Mouse (Mus musculus) gonadal fat pad, adult 2 months (tissue): Measurements from ENCODE around the gene Srl. TPM values are rescaled to one million over a fixed set of nuclear protein-coding genes. Genes with fewer than 3 reads are reported as not detected.
"Not testable (repeated sequence)": the region's sequence is repeated elsewhere in the genome, so short reads cannot be mapped to it uniquely, and the experiment has no call there.

ENCODE experiments used
- DNase-seq: peaks from one replicate; pipeline ENCODE4 v3.0.0-alpha.2; 2012; ENCODE audit warnings: low read depth
- polyA plus RNA-seq: library from polyadenylated mRNA; depleted of rRNA; stranded (reverse); fragments of >200 nt; gene quantifications from 2 replicates; pipeline ENCODE4 v1.2.3, GENCODE M21; 2012; rRNA removed

Gene Srl
- polyA plus RNA-seq: 4.6 and 5.8 TPM in 2 replicates

DNA sequence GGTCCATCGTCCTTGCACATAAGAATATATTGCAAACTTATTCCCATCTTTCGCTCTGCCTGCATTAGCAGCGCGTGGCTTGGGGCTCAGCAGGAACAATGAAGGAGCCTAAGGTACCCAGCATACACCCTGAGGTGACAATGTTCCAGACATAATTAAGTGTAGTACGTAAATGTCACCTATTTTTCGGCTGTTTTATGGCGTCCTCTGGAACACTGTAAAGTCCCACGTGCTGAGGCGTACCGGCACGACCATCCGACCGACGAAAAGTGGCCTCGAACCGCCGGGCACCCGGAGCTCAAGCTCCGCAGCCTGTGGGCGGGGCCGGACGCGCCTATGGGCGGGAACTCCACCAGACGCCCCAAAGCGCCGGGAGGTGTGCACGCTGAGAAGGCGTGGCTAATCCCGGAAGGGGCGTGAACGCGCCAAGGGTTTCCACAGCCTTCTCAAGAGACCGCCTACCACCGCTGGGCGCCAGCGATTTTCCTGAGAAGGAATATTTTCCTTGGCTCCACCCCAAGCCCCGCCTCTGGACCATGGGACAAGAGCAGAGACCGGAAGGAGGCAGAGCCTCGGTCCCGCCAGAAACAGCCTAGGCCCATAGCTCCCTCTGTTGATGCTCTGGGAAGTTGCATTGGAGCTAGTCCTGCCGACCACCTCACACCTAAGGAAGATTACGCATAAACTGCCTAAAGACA is at the start of gene Srl:
Gene Srl, minus strand, starts transcription at position 316 of the 698 bp plus-strand sequence.
- DNase-seq: peak; percentile 98

DNA sequence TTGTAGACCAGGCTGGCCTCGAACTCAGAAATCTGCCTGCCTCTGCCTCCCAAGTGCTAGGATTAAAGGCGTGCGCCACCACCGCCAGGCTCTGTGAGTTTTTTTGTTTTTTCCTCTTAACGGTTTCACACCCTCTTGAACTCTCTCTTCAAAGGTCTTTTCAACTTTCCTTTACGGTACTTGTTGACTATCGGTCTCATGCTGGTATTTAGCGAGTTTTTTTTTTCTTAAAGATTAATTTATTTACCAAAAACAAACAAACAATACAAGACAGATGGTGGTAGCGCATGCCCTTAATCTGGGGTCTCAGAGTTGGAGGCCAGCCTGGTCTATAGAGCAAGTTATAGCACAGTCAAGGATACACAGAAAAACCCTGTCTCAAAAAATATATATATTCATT is 48.6 kb upstream of the Srl start:
- DNase-seq: no peak

DNA sequence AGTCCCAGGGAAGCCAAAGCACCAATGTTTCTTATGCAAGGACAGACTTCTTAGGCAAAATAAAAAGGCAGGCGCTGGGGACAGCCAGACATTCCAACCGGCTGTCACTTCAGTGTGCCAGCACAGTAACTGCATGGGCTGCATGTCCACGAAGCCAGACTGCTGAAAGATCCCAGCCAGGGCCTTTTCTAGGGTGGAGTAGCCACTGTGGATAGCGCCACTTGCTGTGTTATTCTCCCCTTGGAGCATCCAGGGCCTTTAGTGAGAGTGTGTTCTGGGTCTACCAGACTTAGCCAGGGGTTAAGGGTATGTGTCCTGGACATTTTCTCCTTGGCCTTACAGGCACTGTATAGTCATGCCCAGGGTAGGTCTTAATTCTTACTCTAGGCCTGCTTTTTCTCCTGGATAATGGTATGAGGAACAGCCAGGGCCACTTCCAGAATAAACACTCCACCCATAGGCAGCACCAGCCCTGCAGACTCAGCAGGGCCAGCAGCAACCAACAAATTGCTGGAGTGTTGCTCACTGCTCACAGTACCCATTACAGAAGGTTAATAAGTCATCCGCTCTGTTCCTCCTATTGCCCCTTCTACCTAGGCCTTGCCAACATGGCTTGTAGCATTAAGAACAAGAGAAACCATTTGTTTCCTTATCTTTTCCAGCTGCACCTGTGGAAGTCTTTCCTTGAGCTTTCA is 46.0 kb upstream of the Srl start:
- DNase-seq: no peak

DNA sequence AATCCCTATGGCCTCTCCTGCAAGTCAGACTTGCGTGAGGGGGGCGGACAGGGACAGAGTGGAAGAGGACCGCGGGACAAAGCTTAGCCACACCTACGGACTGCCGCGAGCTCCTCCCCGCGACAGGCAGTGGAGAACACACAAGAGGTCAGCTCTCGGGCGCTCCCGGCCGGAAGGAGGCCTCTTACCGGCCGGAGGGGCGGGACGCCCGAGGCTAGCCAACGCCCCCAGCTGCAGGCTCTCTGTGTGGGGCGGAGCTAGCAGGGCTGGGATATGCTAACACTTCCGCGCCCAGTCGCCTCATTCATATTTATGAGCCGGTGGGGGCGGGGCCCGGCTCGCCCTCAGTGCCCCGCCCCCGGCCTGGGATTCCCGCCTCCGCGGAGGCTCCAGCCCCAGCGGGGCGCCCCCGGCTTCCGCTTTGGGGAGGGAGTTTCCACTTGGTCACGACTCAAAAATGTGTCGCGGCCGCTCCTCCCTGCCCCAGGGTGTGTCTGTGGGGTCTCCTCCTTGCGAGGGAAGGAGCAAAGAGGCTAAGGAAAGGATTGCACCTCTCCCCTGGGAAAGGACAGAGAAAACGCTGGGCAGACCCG is 45.0 kb upstream of the Srl start:
- DNase-seq: peak; percentile 28

DNA sequence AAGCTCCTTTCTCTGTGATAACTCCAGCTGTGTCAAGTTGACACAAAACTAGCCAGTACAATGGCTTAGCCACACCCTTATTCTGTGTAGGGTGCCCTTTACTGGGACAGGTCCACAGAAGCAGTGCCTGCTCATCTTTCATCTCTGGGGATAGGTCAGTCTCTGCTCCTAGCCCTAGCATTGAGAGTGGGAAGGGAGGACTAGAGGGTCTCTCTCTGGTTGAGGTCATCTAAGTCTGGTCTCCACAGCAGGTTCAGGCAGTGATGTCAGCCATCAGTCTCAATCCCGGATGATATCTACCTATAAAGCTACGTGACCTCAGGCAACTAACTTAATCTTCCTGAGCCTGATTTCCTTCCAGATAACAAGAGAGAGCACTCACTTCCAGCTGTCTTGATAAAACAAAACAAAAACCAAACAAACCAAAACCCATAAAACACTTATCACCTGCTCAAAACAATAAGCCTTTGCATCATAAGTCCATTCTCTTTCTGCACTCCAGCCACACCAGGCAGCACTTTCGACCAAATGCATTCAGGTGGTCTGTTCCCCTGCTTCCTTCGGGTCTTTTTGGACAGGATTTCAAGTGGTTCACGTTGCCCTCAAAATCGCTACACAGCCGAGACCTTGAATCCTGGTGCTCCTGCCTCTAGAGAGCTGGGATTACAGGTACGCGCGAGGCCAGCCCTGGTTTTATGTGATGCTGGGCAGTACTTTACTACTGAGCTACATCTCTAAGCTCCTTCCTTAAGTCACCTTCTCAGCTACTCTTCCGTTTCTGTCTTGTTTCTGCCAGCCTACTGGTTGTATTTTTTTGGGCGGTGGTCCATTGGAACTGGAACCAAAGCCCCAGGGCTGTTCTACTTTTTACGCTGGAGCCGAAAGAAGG is 44.3 kb upstream of the Srl start:
- DNase-seq: no peak

DNA sequence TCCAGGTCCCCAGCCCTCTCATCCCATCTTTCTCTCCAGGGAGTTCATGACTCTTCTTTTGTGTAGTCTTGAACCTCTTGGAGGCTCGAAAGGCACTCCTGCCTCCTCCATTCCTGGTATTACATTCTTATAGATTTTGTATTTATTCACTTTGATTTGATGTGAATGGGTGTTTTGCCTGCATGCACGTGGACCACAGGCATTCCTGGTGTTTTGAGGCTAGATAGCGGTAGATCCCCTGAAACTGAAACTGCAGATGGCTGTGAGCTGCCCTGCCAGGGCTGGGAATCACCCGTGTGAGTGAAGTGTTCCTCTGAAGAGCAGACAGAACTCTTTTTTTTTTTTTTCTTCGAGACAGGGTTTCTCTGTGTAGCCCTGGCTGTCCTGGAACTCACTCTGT is 42.8 kb upstream of the Srl start:
- DNase-seq: no peak

DNA sequence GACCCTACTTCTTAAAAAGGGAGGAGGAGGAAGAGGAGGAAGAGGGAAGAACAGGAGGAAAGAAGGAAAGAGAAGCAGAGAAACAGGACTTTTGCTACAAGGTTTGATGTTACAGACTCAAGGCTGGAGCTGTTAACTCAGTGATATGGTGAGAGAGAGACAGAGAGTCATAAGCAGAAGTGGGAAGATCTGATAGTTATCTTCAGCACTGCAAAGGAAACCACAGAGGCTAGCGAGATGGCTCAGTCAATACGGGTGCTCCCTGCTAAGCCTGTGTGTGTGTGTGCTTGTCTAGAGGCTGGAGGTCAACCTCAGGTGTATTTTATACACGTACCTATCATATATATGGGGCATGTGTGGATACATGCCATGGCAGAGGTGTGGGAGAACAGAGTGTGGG is 42.2 kb upstream of the Srl start:
- DNase-seq: no peak

DNA sequence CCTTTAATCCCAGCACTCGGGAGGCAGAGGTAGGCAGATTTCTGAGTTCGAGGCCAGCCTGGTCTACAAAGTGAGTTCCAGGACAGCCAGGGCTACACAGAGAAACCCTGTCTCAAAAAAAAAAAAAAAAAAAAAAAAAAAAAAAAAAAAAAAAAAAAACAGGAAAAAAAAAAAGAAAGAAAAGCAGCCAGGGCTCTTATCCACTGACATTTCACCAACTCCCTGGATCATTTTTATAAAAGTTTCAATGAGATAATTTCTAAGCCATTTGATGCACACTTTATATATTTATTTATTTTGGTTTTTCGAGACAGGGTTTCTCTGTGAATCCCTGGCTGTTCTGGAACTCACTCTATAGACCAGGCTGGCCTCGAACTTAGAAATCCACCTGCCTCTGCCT is 39.6 kb upstream of the Srl start:
- DNase-seq: not testable (repeated sequence)

DNA sequence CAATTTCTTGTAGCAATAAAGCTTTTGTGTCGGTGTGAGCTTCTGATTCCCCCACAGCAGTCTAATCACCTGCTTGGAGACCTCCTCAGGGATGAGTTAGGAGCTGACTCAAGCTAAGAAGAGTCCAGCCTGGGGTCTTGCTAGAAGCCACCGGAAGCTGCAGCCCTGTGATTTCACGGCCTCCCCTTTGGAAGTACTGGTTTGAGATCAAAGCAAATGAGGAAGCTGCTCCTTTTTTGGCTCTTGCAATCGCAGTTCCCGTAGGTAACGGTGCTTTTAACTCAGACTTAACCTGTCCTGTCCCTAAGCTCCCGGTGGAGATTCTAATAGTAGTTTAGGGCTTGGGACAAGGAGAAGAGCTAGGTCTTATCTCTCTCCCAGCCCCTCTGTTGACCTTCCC is 37.0 kb upstream of the Srl start:
- DNase-seq: no peak

DNA sequence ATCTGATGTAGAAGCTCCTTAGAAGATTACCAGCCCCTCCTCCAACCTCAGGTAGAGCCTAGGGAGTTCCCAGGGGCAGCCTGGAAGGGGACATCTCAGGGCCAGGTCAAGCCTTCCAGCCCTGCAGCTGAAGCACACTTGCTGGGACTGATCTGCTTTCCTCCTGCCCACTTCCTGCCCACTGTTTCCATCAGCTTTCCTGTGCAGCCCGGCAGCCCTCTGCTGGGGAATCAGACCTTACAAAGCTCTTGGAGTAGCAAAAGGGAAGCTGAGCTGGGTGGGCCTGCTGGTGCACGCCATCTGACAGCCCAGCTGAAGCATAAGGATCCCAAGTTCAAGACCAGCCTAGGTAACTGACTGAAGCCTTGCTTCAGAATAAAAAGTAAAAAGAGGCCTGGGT is 35.3 kb upstream of the Srl start:
- no peak for DNase-seq

DNA sequence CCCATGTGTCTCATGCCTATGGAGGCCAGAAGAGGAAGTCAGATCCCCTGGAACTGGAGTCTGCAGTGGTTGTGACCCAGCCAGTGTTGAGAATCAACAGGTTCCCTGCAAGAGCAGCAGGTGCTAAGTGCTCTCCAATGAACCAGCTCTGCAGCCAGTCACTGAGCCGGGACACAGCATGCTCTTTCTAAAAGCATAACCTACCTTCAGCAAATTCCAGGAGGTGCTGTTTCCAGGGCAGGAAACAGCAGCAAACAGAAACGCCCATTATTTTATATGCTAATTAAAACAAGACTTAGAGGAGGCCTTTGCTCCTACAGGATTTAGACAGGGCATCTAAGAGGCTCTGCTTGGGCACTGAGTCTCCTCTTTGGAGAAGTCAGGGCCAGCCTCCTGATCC is 34.4 kb upstream of the Srl start:
- DNase-seq: no peak

DNA sequence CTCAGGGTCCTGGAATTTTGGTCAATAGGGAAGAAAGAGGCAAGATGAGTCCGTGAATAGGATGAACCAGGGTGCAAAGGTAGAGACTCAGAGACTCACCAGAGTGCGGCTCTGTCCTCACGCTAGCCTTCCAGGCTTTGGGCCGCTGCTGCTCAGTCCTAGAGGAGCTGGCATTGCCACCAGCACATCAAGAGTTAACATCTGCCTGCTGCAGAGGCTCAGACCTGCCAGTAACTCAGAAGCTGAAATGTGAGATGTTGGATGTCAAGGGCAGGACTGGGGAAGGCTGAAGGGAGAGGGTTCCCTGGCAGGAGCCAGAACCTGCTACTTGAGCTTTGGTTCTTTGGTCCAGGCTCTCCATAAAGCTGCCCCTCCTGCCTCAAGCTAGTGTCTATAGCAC is 29.1 kb upstream of the Srl start:
- DNase-seq: no peak

DNA sequence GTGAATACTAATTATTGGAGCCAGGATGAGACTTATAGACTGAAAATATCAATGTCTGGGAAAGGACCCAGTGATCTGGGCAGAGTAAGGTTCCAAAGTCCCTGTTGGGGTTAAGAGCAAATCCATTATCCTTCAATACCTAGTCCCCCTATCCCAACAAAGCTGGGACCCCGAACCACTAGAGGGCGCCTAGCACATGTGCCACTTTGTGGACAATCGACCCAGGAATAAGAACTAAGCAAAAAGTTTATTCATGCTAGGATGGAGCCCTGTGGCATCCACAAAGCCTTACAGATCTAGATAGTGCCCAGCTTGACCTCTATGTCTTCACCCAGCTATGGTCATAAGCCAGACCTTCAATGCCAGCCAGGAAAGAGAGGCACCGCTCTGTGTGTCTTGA is 26.3 kb upstream of the Srl start:
- no peak for DNase-seq

DNA sequence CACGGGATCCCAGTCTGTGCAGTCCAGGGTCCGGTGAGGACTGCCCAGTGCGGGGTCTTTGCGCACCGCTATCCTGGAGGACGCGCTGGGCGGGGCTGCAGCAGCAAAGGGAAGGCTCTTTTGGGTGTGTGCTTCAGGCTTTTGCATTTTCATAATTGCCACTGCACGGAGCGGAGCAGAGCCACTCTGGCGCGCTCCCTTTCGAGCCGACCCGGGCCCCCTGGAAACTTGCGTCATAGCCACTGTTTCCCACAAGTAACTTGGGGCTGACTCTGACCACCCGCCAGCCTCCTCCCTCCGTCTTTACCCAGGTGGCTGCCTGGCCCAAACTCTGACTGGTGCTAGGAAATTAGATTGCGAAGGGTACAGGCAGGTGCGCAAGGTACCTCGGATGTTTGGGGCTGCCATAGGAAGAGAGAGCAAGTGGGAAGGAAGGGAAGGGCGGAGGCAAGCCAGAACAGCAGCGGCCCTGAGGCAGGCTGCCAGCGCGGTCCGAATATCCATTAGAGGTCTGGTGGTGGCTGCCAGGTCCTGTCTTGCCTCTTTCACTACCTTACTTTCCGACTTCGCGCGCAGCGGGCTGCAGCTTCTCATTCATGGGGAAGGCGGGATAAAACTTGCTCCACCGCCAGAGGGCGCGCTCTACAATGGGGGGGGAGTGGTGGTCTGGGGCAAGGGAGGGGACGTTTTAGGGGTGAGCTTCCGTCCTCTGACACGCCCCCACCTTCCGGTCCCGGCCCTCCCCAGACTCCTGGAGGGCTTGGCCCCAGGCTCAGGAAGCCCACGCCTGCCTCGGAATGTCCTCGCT is 18.7 kb upstream of the Srl start:
- no peak for DNase-seq

DNA sequence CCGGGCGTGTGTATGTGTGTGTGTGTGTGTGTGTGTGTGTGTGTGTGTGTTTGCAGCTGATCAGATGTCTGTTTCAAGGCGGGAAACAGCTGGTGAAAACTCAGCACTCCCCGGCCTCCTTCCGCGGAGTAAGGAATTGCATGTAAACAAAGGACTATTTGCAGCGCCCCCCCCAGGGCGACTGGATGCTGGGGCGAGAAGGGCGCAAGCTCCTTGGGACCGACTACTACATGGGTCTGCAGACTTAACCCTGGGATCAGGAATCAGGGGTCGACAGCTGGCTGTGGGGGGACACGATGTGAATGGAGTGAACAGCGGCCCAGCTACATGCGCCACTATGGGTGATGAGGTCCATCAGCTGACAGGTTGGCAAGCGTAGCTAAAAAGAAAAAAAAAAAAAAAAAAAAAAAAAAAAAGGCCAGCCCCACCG is 18.1 kb upstream of the Srl start, which contains the start of gene Tfap4:
Gene Tfap4, minus strand, starts transcription at position 140 of the 430 bp plus-strand sequence.
- DNase-seq: no peak

DNA sequence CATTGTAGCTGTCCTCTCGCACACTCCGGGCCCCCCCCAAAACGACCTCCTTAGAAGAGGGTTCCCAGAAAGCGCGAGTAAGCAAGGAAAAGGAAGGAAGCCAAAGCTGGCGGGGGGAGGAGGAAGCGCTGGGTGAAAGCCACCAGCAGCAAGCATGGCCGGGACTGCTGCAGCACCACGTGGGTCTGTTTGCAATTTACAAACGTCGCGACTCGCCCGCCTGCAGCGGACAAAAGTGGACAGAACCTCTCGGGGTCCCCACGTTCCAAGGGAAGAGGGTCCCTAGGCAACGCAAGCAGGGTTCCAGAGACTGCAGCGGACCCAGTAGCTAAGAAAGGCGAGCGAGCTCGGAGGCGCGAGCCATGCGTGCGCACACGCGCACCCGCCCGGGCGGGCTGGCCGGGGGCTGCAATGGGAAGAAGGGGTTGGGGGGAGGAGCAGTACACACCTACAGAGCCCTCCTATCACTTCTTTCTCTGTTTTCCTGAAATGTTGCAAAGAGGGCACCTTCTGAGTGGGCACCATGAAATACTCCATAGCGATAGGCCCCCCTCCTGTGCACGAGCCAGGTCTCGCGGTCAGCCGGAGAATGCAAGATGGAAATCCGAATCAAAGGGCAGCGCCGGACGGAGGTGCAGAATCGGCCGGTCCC is 17.5 kb upstream of the Srl start:
- DNase-seq: no peak

DNA sequence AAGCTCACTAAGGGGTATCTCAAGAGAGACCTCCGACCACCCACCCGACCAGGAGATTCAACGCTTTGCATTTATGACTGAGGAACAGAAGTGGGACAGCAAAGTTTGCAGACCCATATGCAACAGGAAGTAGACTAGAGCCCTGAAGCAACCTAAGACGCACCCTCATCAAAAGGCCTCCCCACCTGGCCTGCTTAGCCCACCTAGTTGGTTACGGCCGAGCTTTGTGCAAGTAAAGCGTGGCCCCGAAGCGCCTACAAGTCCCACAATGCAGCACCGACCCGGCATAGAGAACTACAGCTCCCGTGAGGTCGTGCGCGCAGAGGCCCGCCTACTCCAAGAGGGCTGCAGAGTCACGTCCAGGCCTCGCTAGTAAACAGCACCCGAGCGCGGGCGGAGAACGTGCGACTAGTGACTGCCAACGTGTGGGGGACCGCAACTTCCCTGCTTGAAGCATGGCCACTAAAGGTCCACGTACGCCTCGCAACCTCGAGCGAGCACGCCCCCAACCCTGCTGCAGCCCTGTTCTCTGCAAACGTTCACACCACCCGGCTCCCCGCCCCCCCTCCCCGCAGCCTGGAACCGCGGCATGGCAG is 16.9 kb upstream of the Srl start:
- no peak for DNase-seq

DNA sequence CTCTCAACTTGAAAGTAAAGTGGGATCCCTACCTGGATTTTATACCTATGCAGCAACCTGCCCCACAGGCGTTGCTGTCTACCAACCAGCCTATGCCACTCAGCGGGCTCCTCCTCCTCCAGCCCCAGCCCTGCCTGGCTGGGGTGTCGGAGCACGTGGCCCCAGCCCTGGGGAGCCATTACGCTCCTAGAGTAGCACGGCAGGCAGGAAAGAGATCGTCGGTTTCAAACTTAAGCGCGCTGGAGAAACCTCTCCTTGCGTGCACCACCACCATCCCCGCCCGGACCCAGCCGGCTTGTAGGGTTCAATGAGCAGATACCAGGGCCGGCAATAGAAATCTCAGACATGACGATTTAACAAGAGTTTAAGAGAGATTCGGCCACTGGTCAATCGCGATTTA is 16.3 kb upstream of the Srl start:
- DNase-seq: no peak

DNA sequence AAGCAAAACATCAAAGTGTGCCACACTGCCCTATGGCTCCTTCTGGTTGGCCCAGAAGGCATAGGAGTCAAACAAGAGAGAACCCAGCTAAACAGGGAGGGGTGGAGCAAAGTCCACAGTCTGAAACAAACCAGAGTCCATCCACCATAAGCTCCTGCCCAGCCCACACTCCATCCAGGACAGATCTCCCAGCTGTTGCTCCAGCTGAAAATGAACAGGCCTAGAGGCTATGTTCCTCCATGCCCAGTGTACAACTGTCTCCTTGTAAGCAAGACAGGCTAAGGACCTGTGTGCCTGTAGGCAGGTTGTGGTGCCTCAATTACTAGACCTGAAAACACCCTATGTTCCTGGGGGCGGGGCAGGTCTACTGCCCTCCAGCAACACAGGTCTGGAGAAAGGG is 15.5 kb upstream of the Srl start:
- DNase-seq: no peak

DNA sequence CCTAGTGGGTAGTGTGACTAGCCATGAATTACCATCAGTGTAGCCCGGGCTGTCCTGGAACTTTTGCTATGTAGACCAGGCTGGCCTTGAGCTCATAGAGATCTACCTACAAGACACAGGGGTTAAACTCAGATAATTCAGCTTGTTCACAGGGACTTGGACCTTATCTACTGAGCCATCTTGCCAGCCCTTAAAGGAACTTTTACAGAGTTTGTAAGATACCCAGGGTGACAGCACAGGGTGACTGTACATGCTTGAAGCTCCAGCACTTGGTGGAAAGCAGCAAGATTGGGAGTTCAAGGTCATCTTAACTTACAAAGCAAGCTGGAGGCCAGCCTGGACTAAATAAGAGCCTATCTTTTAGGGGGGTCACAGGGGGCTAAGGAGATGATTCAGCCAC is 13.9 kb upstream of the Srl start:
- DNase-seq: no peak
